Mouse (Mus musculus): ENCODE data around the gene Syncrip. TPM values are rescaled to one million over a fixed set of nuclear protein-coding genes. Genes with fewer than 3 reads are reported as not detected.
A peak's percentile ranks its signal among the peaks of the same experiment; 100 is the strongest.

Syncrip gene
- polyA plus RNA-seq, 1 experiment from 2014 or later = 87.4 TPM

DNA sequence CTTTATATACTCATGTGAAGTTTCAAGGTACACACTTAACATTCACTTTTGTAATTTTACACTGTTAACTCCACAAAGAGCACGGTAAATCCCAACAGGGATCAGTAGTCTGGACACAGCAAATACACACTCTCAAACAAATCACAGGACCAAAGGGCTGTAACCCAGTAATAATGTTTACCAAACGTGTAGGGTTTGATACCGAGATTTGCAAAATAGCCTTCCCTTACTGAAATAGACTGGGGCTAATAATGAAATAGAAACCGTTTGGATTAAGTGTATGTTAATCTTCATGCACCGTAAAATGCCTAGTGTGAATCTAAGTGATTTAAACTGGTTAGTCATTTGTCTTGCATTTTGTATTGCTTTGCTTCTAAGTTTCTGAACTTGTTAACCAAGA is 42.4 kb downstream of the Syncrip start:
- 14% methylated on average over 5 of the region's 5 CpGs for WGBS
- no peak overlapping the region for H3K4me3 ChIP-seq (replicated peaks; ENCODE audit: low read length)

DNA sequence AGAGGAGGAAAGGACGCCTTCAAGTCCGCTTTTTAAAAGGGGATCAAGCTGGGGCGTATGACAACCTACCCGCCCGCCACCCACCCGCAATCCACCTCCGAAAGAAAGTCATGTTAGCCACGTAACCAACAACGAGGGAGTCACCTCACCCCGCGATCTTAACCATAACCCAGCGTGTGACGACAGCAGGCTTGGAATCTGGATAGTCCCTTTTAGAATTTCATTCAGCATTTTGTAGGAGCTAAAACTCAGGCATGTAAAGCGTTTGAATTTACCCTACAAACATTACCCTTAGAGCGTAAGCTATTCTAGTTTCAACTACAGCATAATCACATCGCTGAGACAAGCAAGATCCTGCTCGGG is 43.2 kb downstream of the Syncrip start:
- H3K4me1 ChIP-seq (ENCODE audit: control insufficient read depth, insufficient read depth, low read length) = peaks cover 6% of the 10 kb centered on the region; the same call in 1 of the 2 replicates
- peak overlapping the region; percentile 91 for H3K9ac ChIP-seq (ENCODE audit: low read length)
- no peaks in the 10 kb centered on the region for H3K27me3 ChIP-seq (ENCODE audit: control insufficient read depth, insufficient read depth, low read length)
- H3K4me2 ChIP-seq (ENCODE audit: low read depth, low read length) = peak overlapping the region; percentile 72
- no peak; the same call in 1 of the 2 replicates for ATAC-seq (ENCODE audit: insufficient read depth, low FRiP score)
- under 1% methylated on average over 17 of the region's 17 CpGs for WGBS
- H3K27ac ChIP-seq (ENCODE audit: low read length) = peak overlapping the region; percentile 93
- H3K36me3 ChIP-seq (ENCODE audit: control insufficient read depth, insufficient read depth, low read length) = 0 out of 2 replicates have a peak, but pooled peaks cover under 1% of the 10 kb centered on the region
- H3K9me3 ChIP-seq (replicated peaks; ENCODE audit: control insufficient read depth, low read length) = no peaks in the 10 kb centered on the region
- H3K4me3 ChIP-seq (replicated peaks; ENCODE audit: low read length) = peak overlapping the region; percentile 88

More for the DNA sequence above, 42.4 kb downstream of the Syncrip start:
- no peak overlapping the region for H3K27ac ChIP-seq (ENCODE audit: low read length)
- H3K9ac ChIP-seq (ENCODE audit: low read length) = no peak overlapping the region
- 0 out of 2 replicates have a peak, but pooled peaks cover 7% of the 10 kb centered on the region for H3K36me3 ChIP-seq (ENCODE audit: control insufficient read depth, insufficient read depth, low read length)
- no peak for ATAC-seq (ENCODE audit: insufficient read depth, low FRiP score)
- peak overlapping the region; percentile 72 for H3K4me2 ChIP-seq (ENCODE audit: low read depth, low read length)
- peaks cover 6% of the 10 kb centered on the region; the same call in 1 of the 2 replicates for H3K4me1 ChIP-seq (ENCODE audit: control insufficient read depth, insufficient read depth, low read length)
- no peaks in the 10 kb centered on the region for H3K9me3 ChIP-seq (replicated peaks; ENCODE audit: control insufficient read depth, low read length)
- H3K27me3 ChIP-seq (ENCODE audit: control insufficient read depth, insufficient read depth, low read length) = no peaks in the 10 kb centered on the region

DNA sequence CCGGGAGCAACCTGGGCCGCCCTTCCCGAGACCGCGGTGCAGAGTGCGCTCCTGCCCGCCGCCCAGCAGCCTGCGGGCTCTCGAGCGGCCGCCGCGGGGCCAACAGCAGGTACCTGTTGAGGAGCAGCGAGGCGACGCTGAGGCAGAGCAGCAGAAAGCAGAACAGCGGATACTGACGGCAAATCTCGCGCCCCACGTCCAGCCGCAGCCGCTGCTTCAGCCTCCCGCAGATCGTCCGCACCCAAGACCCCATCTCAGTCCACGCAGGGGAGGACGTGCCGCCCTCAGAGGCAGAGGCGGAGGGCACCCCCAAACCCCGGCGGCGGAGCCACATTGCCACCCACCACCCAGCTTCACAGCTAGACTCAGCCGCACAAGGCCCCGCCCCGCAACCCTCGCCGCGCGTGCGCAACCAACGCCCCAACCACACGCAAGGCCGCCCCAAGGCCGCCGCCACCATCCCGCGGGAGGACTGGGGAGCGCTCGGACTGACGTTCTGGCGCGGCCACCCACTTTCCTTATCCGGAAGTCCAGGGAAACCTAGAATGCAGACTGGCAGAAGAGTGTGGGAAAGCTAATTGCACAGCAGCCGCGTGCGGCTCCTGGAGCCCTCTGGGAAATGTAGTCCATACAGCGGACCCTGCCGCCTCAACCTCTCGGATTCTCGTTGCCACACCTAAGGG is 43.7 kb downstream of the Syncrip start, which contains the start of gene Snx14:
TSS of gene Snx14 (minus strand) at position 404 of the 683 bp plus-strand sequence.
- Histone ChIP-seq H3K27me3 (ENCODE audit: control insufficient read depth, insufficient read depth, low read length) (no peaks in the 10 kb centered on the region), H3K36me3 (ENCODE audit: control insufficient read depth, insufficient read depth, low read length) (no peaks in the 10 kb centered on the region), H3K27ac (ENCODE audit: low read length) (peak within 1 kb of the TSS; percentile 93), H3K9me3 (replicated peaks; ENCODE audit: control insufficient read depth, low read length) (no peaks in the 10 kb centered on the region), H3K4me2 (ENCODE audit: low read depth, low read length) (peak within 1 kb of the TSS; percentile 72), H3K9ac (ENCODE audit: low read length) (peak within 1 kb of the TSS; percentile 91), H3K4me1 (ENCODE audit: control insufficient read depth, insufficient read depth, low read length) (peaks cover 6% of the 10 kb centered on the region; the same call in 1 of the 2 replicates), H3K4me3 (replicated peaks; ENCODE audit: low read length) (peak within 1 kb of the TSS; percentile 88)
- peak; percentile 99 for ATAC-seq (ENCODE audit: insufficient read depth, low FRiP score)
- WGBS = under 1% methylated on average over 62 of the region's 62 CpGs

DNA sequence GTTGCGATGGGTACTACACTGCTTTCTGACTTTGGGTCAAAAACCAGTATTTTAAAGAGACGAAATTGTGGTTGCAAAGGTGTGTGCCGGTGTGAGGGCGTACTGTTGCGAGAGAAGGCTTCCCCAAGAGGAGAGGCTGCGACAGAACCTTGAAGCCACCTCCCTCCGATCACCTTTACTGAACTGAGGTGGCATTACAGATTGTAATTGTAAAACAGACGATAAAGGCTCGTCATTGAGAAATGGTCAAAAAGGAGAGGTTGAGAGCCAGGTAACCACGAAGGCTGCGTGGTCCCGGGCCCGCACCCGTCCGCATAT is 44.2 kb downstream of the Syncrip start:
- 2% methylated on average over 15 of the region's 15 CpGs for whole genome bisulfite sequencing
- H3K4me2 ChIP-seq (ENCODE audit: low read depth, low read length) = peak overlapping the region; percentile 72
- H3K4me3 ChIP-seq (replicated peaks; ENCODE audit: low read length) = peak overlapping the region; percentile 88
- ATAC-seq (ENCODE audit: insufficient read depth, low FRiP score) = no peak
- peak overlapping the region; percentile 91 for H3K9ac ChIP-seq (ENCODE audit: low read length)
- H3K36me3 ChIP-seq (ENCODE audit: control insufficient read depth, insufficient read depth, low read length) = no peaks in the 10 kb centered on the region
- H3K9me3 ChIP-seq (replicated peaks; ENCODE audit: control insufficient read depth, low read length) = no peaks in the 10 kb centered on the region
- peak overlapping the region; percentile 93 for H3K27ac ChIP-seq (ENCODE audit: low read length)
- H3K4me1 ChIP-seq (ENCODE audit: control insufficient read depth, insufficient read depth, low read length) = peaks cover 6% of the 10 kb centered on the region; the same call in 1 of the 2 replicates
- H3K27me3 ChIP-seq (ENCODE audit: control insufficient read depth, insufficient read depth, low read length) = no peaks in the 10 kb centered on the region

DNA sequence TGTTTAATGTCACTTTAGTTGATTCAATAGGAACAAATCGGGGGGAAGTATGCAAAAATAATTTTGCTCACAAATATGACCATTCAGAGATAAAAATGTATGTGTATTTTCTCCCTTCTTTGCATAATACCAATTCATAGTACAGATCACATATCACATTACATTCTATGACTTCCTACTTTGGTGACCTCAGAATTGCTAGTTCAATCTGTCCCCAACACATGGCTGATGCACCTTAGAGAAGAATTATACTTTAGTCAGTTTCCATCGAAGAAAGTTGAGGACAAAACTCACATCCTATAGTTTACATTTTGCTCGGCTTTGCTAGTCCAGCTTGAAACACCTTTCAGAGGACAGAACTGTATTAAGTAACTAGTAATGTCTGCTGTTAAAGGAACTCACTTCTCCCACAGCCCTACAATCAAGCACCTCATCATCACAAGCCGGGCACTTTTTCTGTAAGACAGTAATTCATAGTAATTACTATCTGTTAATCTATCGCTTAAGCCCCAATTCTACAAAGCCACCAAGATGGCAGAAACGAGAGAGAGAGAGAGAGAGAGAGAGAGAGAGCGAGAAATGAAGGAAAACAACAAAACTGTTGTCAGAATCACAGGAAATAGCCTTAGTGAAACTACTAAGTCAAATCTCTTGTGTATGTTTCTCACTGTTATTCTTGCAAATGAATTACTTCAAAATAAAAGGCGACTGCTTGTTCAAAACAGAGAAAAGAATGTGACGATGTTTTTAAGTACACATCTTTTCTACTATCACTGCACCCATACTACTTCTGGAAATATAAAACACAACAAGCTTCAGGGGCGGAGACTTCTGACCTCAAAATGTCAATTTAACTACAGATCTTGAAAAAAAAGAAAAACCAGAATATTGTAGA is 44.8 kb downstream of the Syncrip start:
- H3K9ac ChIP-seq (ENCODE audit: low read length) = peak overlapping the region; percentile 91
- peak overlapping the region; percentile 72 for H3K4me2 ChIP-seq (ENCODE audit: low read depth, low read length)
- no peaks in the 10 kb centered on the region for H3K9me3 ChIP-seq (replicated peaks; ENCODE audit: control insufficient read depth, low read length)
- no peaks in the 10 kb centered on the region for H3K27me3 ChIP-seq (ENCODE audit: control insufficient read depth, insufficient read depth, low read length)
- ATAC-seq (ENCODE audit: insufficient read depth, low FRiP score) = no peak
- peaks cover 6% of the 10 kb centered on the region; the same call in 1 of the 2 replicates for H3K4me1 ChIP-seq (ENCODE audit: control insufficient read depth, insufficient read depth, low read length)
- H3K27ac ChIP-seq (ENCODE audit: low read length) = peak overlapping the region; percentile 93; the same call in 1 of the 2 replicates
- no peaks in the 10 kb centered on the region for H3K36me3 ChIP-seq (ENCODE audit: control insufficient read depth, insufficient read depth, low read length)
- H3K4me3 ChIP-seq (replicated peaks; ENCODE audit: low read length) = peak overlapping the region; percentile 88
- WGBS = 43% methylated on average over 10 of the region's 10 CpGs

DNA sequence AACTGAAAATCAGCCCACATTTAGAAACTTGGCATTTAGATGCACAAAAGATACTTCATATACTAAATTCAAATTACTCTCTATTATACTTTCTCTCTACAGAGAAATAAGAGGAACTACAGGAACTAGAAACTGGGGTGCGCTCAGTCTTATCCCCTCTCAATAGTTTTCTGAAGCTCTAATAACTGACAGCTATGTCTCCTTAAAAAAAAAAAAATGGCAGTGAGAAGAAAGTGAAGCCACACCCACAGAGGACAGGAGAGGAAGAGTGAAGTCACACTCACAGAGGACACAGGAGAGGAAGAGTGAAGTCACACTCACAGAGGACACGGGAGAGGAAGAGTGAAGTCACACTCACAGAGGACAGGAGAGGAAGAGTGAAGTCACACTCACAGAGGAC is 58.0 kb downstream of the Syncrip start:
- no peaks in the 10 kb centered on the region for H3K27me3 ChIP-seq (ENCODE audit: control insufficient read depth, insufficient read depth, low read length)
- no peak for ATAC-seq (ENCODE audit: insufficient read depth, low FRiP score)
- H3K27ac ChIP-seq (ENCODE audit: low read length) = no peak overlapping the region
- H3K36me3 ChIP-seq (ENCODE audit: control insufficient read depth, insufficient read depth, low read length) = peaks cover 4% of the 10 kb centered on the region; the same call in 1 of the 2 replicates
- H3K9me3 ChIP-seq (replicated peaks; ENCODE audit: control insufficient read depth, low read length) = no peaks in the 10 kb centered on the region; the same call in 1 of the 2 replicates
- H3K9ac ChIP-seq (ENCODE audit: low read length) = no peak overlapping the region
- H3K4me3 ChIP-seq (replicated peaks; ENCODE audit: low read length) = no peak overlapping the region
- WGBS = 85% methylated on average over 2 of the region's 2 CpGs
- H3K4me1 ChIP-seq (ENCODE audit: control insufficient read depth, insufficient read depth, low read length) = no peaks in the 10 kb centered on the region
- H3K4me2 ChIP-seq (ENCODE audit: low read depth, low read length) = no peak overlapping the region

DNA sequence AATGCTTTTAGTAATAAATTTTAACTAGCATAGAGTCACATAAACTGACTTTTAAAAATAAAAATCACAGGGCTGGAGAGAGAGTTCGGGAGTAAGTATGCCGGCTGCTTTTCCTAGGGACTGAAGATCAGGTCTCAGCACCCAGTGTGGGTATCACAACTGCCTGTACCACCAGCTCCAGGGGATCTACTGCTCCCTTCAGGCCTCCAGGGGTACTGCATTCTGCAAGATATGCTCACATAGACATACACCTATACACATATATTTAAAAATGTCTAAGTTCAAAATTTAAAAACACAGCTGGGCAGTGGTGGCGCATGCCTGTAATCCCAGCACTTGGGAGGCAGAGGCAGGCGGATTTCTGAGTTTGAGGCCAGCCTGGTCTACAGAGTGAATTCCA is 59.9 kb downstream of the Syncrip start:
- Histone ChIP-seq H3K4me2 (ENCODE audit: low read depth, low read length) (no peak overlapping the region), H3K4me3 (replicated peaks; ENCODE audit: low read length) (no peak overlapping the region), H3K9ac (ENCODE audit: low read length) (no peak overlapping the region), H3K36me3 (ENCODE audit: control insufficient read depth, insufficient read depth, low read length) (peaks cover 4% of the 10 kb centered on the region; the same call in 1 of the 2 replicates), H3K4me1 (ENCODE audit: control insufficient read depth, insufficient read depth, low read length) (no peaks in the 10 kb centered on the region), H3K27me3 (ENCODE audit: control insufficient read depth, insufficient read depth, low read length) (no peaks in the 10 kb centered on the region), H3K27ac (ENCODE audit: low read length) (no peak overlapping the region), H3K9me3 (replicated peaks; ENCODE audit: control insufficient read depth, low read length) (no peaks in the 10 kb centered on the region; the same call in 1 of the 2 replicates)
- no peak for ATAC-seq (ENCODE audit: insufficient read depth, low FRiP score)
- WGBS = 98% methylated on average over 4 of the region's 4 CpGs

DNA sequence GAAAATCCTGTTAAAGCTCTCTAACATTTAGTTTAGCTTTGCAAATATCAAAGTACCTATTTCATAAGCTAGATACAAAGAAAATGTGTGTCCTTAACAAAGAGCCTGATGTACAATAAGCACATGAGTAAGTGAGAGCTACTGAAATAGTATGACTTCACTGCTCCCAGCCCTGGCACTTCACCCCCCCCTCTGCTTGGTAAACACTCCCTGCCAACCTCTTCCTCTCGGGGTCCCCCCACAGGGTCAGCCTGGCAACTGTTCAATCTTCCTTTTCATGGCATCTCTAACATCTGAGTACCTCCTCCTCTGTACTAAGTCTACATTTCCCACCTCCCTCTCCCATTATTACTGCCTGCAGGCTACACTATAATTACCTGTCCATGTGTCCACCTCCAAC is 65.6 kb downstream of the Syncrip start:
- no peaks in the 10 kb centered on the region for H3K27me3 ChIP-seq (ENCODE audit: control insufficient read depth, insufficient read depth, low read length)
- no peak overlapping the region for H3K27ac ChIP-seq (ENCODE audit: low read length)
- WGBS = 62% methylated on average over 1 of the region's 1 CpGs
- H3K4me1 ChIP-seq (ENCODE audit: control insufficient read depth, insufficient read depth, low read length) = no peaks in the 10 kb centered on the region
- ATAC-seq (ENCODE audit: insufficient read depth, low FRiP score) = no peak
- no peak overlapping the region for H3K9ac ChIP-seq (ENCODE audit: low read length)
- no peak overlapping the region for H3K4me2 ChIP-seq (ENCODE audit: low read depth, low read length)
- no peaks in the 10 kb centered on the region for H3K9me3 ChIP-seq (replicated peaks; ENCODE audit: control insufficient read depth, low read length)
- H3K4me3 ChIP-seq (replicated peaks; ENCODE audit: low read length) = no peak overlapping the region
- H3K36me3 ChIP-seq (ENCODE audit: control insufficient read depth, insufficient read depth, low read length) = no peaks in the 10 kb centered on the region

DNA sequence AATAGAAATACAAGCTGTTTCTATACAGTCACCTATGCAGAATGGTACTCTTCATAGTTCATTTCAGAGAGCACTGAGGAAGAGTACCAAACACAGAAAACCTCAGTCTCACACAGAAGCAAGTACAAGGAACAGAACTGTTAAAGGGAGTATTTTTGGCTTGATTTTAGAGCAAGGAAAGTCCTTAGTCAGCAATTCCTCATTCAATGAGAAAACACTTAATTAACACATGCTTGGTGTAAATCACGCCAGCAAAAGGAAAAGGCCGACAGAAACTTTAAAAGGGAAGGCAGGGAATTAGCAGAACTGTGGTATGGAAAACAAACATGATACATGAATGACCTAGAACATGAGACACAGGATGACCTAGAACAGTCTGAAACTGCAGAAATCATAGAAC is 72.4 kb downstream of the Syncrip start:
- Histone ChIP-seq H3K4me1 (ENCODE audit: control insufficient read depth, insufficient read depth, low read length) (no peaks in the 10 kb centered on the region), H3K4me3 (replicated peaks; ENCODE audit: low read length) (no peak overlapping the region), H3K9me3 (replicated peaks; ENCODE audit: control insufficient read depth, low read length) (no peaks in the 10 kb centered on the region), H3K9ac (ENCODE audit: low read length) (no peak overlapping the region), H3K4me2 (ENCODE audit: low read depth, low read length) (no peak overlapping the region), H3K27ac (ENCODE audit: low read length) (no peak overlapping the region), H3K27me3 (ENCODE audit: control insufficient read depth, insufficient read depth, low read length) (no peaks in the 10 kb centered on the region), H3K36me3 (ENCODE audit: control insufficient read depth, insufficient read depth, low read length) (peaks cover 3% of the 10 kb centered on the region; the same call in 1 of the 2 replicates)
- no peak for ATAC-seq (ENCODE audit: insufficient read depth, low FRiP score)
- WGBS = 84% methylated on average over 2 of the region's 2 CpGs
